Mouse (Mus musculus) gastrocnemius, postnatal 25 days (tissue): ENCODE data around the gene Cdc42bpa. TPM values are rescaled to one million over a fixed set of nuclear protein-coding genes. Genes with fewer than 3 reads are reported as not detected.
"Not testable (repeated sequence)": the region's sequence is repeated elsewhere in the genome, so short reads cannot be mapped to it uniquely, and the experiment has no call there.

Experiments
- DNase-seq: peaks from one replicate; pipeline ENCODE4 v3.0.0; 2022
- total RNA-seq, 2 experiments: library from RNA; stranded (reverse); gene quantifications; 1 replicate in 1 of 2; 2 replicates in 1 of 2; pipeline ENCODE4 v1.2.3; 2021

Cdc42bpa gene
- total RNA-seq, 2 experiments from 2014 or later: 22.1 to 22.9 TPM

DNA sequence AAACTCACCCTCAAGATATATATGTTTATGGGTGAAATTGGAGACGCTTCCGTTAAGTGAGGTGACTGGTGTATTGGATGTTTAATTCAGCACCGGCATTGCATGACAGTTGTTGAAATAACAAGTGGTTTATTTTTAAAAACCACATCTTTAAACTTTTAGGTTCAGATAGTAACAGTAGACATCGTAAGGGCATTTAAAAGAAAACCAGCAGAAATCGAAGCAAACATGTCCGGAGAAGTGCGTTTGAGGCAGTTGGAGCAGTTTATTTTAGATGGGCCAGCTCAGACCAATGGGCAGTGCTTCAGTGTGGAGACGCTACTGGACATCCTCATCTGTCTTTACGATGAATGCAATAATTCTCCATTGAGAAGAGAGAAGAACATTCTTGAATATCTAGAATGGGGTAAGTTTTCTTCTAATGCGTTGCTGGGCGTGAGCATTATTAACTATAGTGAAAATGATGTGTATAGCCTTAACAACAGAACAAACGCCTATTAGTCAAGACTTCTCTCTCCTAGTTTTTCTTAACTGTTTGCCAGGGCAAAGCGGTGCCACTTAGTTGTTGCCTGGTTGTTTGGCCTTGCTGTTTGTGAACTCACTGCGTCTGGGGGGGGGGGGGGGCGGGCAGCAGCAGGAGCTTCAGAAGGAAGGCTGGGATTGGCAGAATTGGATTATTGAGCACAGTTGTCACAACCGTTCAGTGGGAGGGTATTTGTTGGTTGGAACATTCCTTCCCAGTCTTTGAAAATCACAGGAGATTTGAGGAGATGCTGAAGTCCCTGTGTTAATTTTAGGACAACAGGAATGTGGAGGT lies 818 bp downstream of the Cdc42bpa start:
- DNase-seq: no peak

GRCm38 (mm10) chr1:179961777-179962176 lies 1.5 kb downstream of the Cdc42bpa start:
- DNase-seq: no peak

GRCm38 (mm10) chr1:179969776-179970428 lies 9.6 kb downstream of the Cdc42bpa start:
- no peak for DNase-seq

DNA sequence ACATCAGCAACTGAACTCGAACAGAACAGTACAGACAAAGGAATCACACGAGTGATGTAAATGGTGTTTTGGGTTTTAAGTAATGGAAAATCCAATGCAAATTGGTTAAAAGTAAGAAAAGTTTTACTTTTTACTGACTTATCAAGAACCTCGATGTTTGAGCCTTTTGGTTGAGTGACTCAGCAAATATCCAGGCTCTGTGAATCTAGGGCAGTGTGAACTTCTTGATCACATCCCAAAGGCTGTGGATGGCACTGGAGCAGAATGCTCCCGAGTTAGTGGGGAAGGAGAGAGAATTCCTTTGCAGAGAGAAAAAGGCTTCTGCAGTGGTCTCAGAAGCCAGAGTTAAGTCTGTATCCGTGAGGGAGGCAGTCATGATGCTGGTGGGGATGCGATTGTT lies 14.7 kb downstream of the Cdc42bpa start:
- DNase-seq: no peak

GRCm38 (mm10) chr1:179975645-179976275 lies 15.5 kb downstream of the Cdc42bpa start:
- DNase-seq: no peak

- no peak for DNase-seq
Observed at GRCm38 (mm10) chr1:179977437-179977836, 17.2 kb downstream of the Cdc42bpa start.

GRCm38 (mm10) chr1:179978742-179979141 lies 18.5 kb downstream of the Cdc42bpa start:
- DNase-seq: no peak

- no peak for DNase-seq
Observed at GRCm38 (mm10) chr1:179981680-179982079, 21.4 kb downstream of the Cdc42bpa start.

DNA sequence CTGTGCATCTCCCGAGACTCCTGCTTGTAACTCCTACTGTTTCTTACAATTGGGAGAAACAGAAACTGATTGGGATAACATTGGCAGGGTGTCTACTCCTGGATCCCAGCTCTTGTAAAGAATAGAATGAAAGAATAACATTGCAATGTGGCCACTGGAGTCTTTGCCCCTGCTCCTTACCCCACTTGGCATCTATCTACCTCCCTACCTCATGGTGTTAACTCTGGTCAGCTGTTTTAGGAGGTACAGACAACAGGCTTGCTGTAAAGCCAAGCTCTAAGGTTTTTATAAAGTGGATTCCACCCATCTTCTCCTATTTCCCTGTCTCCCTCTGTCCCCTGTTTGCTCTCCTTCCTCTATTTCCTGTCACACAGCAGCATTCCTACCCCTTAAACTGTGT lies 21.9 kb downstream of the Cdc42bpa start:
- no peak for DNase-seq

GRCm38 (mm10) chr1:179982933-179983332 lies 22.7 kb downstream of the Cdc42bpa start:
- DNase-seq: no peak

DNA sequence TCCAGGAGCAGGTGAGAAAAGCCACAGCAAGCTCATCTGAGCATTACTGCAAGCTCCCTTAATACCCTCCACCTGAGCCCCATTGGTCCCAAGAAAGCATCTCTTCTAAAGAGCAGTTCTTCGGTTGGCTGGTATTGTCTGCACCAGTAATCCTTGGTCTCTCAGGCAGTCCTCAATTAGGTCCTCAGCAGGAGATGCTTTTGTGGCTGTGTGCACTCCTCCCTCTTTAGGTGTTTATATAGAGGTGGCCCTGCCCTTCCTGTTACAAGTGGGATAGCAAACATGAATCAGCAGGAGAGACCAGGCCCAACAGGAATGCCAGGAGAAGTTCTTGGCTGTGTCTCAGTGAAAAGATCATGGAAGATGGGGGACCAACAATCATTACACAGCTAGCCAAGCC lies 23.9 kb downstream of the Cdc42bpa start:
- DNase-seq: no peak

DNA sequence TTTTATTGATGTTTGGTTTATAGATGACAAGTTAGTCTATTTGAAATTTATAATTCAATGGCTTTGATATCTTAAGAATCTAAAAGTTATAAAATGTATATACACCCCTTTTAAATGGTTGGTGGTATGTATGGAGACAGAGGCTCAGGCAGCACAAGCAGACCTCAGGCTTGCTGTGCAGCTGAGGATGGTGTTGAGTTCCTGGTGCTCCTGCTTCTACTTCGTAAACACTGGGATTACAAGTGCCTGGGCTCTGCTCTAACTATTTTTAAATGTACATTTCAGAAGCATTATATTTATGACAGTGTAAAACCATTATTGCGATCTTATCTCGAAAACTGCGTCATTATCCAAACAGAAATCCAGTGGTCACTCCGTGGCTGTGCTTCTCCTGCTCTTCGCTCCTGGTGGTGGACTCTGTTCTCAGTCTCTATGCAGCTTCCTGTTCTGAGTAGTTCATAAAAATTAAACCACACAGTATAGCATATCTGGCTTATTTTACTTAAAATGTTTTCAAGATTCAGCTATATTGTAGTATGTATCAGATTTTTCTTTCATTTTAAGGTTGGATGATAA lies 31.5 kb downstream of the Cdc42bpa start:
- no peak for DNase-seq

DNA sequence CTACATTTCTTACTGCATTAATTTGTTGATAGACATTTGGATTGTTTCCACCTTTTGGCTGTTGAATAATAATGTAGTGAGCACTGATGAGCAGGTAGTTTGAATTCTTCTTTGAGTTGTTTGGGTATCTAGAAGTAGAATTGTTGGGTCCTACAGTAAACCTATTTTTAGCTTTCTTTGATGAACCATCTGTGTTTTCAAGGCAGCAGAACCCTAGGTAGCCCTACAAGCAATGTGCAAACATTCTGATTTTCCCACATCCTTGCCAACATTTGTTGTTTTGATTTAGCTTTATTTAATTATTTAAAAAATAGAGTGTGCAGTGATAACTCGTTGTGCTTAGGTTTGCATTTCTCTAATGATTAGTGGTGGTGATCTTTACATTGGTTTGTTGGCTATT lies 32.0 kb downstream of the Cdc42bpa start:
- no peak for DNase-seq

- DNase-seq: no peak
Observed at GRCm38 (mm10) chr1:180008057-180008456, 47.8 kb downstream of the Cdc42bpa start.

- no peak for DNase-seq
Observed at GRCm38 (mm10) chr1:180013479-180013878, 53.2 kb downstream of the Cdc42bpa start.

- no peak for DNase-seq
Observed at GRCm38 (mm10) chr1:180018218-180018617, 57.9 kb downstream of the Cdc42bpa start.

DNA sequence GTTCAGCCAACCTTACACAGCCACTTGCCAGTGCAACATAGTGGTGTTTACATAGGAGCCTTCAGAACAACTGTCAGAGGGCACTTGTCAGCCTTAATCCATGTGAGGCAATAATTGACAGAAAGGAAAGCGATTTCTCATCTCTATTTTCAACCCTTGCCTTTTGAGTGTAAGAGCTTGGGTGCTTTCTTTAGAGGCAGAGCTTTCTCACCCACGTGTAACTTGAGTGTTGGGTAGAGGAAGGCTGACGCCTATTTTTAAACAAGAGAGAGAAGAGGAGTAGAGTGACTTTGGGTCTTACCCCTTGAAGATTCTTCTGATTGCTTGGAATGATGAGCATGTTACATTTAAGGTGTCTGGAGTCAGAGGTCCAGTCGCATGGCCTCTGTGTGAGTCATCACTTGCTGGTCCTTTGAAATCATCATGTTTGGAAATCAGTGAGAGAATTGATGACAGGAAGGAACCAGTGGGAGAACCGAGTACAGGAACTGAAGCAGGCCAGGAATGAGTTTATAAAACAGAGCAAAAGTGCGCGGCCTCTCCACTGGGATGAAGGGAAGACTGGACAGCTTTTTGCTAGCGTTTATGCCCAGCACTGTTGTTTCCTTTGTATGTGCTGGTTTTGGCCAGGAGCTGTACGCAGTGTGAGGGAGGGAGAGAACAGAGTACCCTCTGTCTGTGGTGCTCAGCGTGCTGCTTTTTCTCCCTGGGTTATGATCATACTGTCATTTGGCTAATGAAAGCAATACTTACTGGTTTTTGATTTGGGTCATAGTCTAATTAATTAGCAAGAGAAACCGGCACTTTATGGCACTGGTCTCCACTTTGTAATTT lies 61.4 kb downstream of the Cdc42bpa start:
- DNase-seq: no peak

GRCm38 (mm10) chr1:180023512-180023911 lies 63.2 kb downstream of the Cdc42bpa start:
- DNase-seq: no peak

DNA sequence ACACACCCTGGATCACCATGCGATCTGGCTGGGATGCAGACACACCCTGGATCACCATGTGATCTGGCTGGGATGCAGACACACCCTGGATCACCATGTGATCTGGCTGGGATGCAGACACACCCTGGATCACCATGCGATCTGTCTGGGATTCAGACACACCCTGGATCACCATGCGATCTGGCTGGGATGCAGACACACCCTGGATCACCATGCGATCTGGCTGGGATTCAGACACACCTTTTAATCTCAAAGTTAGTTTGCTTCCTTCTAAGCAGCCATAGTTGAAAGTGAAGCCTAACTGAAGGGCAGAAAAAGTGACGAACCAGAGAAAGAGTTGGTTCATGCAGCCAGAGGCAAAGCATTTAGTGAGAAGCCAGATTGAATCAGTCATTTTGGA lies 69.6 kb downstream of the Cdc42bpa start:
- not testable (repeated sequence) for DNase-seq

DNA sequence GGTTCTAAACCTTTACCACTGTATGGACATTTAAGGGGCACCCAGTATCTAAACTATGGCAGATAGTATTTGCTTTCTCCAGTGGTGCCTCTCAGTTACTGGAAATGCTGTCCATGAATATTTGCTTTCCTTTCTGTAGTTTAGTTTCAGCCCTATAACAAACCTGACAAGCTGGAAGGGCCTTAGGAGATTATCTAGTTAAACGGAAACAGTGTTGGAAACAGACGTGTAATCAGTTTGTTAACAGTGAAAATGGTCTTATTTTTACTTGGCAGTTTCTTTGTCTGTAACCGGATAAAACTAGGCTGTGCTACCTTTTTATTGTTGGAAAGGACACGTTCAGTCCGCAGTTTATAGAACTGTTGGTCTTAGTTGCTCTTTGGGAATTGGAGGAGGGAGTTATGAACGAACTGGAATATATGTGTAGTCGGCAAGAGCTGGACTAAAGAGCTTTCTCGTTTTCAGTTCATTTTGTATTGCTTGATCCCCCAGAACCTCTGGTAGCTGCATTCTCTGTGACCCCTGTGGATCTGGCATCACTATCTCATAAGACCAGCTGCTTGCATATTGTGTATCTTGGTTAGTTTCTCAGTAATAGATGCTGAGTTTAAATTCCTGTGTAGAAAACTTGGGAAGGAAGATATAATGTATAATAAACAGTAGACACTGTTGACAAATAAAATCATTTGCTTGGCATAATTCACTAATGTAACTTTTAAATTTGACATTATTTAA lies 70.5 kb downstream of the Cdc42bpa start:
- DNase-seq: no peak
